Mouse (Mus musculus): ENCODE measurements around the gene Csrp3.

DNA sequence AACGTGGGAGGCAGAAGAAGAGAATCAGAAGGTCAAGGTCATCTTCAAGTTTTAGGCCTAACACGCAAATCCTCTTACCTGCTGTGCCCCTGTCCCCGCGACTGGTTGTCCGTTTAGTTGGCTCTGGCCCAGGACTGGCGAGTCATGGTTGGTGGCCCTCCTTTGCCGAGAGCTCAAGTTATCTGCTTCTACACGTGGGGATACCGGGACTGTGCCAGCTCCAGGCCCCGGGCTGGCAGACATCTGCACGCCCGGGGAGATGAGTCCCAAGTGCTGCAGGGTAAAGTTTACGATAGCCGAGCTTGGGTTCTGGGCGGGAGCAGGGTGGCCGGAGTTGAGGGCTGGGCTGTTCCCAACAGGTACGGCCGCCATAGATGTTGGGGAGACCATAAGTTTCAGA lies 19.7 kb upstream of the Csrp3 start:
- TF ChIP-seq CTCF (IDR thresholded peaks at IDR 0.05; ENCODE audit: borderline replicate concordance, control insufficient read depth, extremely low read depth, insufficient read depth, low read length, poor library complexity) (no peak), POLR2A (IDR thresholded peaks at IDR 0.05; ENCODE audit: control insufficient read depth, extremely low read depth, insufficient read depth, low read length, poor library complexity) (no peak)
